Mouse (Mus musculus) C2C12 (cell line): ENCODE results near the gene Taf5l. TPM values are rescaled to one million over a fixed set of nuclear protein-coding genes. Genes with fewer than 3 reads are reported as not detected.

Source experiments
- H3K27me3 ChIP-seq: one replicate; pipeline ENCODE4 v1.6.1; 2011; ENCODE audit not compliant: control insufficient read depth, insufficient read depth, insufficient read length
- H3K36me3 ChIP-seq: one replicate; pipeline ENCODE4 v1.6.1; 2011; ENCODE audit not compliant: control insufficient read depth, insufficient read depth
- H3K4me3 ChIP-seq: one replicate; pipeline ENCODE4 v1.5.1; 2011; ENCODE audit warnings: mild to moderate bottlenecking, control low read depth; ENCODE audit not compliant: poor library complexity, insufficient read depth, severe bottlenecking
- H3K79me2 ChIP-seq: one replicate; pipeline ENCODE4 v1.6.1; 2011; ENCODE audit not compliant: control insufficient read depth, insufficient read depth
- H3K79me3 ChIP-seq: one replicate; pipeline ENCODE4 v1.6.1; 2011; ENCODE audit warnings: low read depth, control low read depth
- H3ac ChIP-seq: one replicate; pipeline ENCODE3; 2011; ENCODE audit warnings: low read depth; ENCODE audit not compliant: control insufficient read depth, insufficient read length
- CEBPB ChIP-seq: IDR thresholded peaks from one replicate; pipeline ENCODE4 v1.6.1; 2011; ENCODE audit warnings: low read depth, mild to moderate bottlenecking, control low read depth, moderate library complexity
- CTCF ChIP-seq: IDR thresholded peaks from one replicate; pipeline ENCODE4 v1.5.1; 2011; ENCODE audit not compliant: control insufficient read depth, insufficient read depth, insufficient read length
- FOSL1 ChIP-seq: IDR thresholded peaks from one replicate; pipeline ENCODE4 v1.8.0; 2011; ENCODE audit warnings: mild to moderate bottlenecking, low read length; ENCODE audit not compliant: poor library complexity, insufficient read depth, severe bottlenecking
- MAX ChIP-seq: IDR thresholded peaks from one replicate; pipeline ENCODE4 v1.6.1; 2011; ENCODE audit warnings: mild to moderate bottlenecking, control low read depth
- MYOD1 ChIP-seq: IDR thresholded peaks from one replicate; pipeline ENCODE4 v1.6.1; 2011; ENCODE audit warnings: low read depth; ENCODE audit not compliant: control insufficient read depth, insufficient read length
- MYOG ChIP-seq: IDR thresholded peaks from one replicate; pipeline ENCODE4 v1.6.1; 2011; ENCODE audit not compliant: control insufficient read depth, insufficient read length; ENCODE audit errors: extremely low read depth
- USF1 ChIP-seq: IDR thresholded peaks from one replicate; pipeline ENCODE4 v1.6.1; 2011; ENCODE audit warnings: low read depth, mild to moderate bottlenecking, control low read depth, moderate library complexity
- polyA plus RNA-seq: library from polyadenylated mRNA; unstranded; fragments of >200 nt; fragmentation: generic; extraction: Trizol; gene quantifications from one replicate; pipeline ENCODE4 v1.2.1, GENCODE M21; 2012; ENCODE audit warnings: missing spikeins

Gene Taf5l
- polyA plus RNA-seq, 1 experiment: 26.2 TPM

DNA sequence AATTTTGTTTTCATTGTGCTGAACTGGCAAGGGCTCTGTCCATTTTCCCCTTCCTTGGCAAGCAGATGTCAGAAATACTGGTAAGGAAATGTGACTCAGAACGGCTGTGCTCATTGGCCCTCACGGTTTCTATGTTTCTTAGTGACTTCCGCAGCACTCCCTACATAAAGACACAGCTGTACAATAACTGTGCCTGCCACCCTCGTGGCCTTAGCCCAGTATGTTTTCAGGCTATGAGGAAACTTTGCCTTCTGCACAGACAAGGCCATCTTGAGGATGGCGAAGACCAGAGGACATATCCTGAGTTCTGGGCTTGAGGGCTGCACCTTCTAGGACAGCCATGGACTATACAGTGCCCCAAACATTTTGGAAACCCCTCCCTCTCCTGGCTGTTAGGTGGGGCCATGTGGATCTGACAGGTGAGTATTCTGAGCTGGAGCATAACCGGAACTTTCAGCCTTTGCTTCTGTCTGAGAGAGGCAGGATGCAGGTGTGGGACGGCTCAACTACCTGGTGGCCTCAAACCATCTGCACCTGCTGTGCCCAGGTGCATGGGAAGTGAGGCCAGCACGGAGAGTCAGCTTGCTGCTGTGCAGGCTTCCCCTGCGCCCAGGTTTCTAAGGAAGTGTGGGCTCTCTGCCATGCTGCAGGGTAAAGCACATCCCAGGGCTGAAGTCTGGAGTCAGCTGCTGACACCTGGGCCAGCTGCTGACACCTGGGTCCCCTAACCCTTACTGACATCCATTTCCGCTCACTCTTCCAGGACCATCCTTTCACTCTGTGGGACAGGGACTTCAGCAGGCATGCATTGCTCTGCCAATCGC lies 35.8 kb upstream of the Taf5l start:
- H3K79me2 ChIP-seq: no peaks in the 10 kb centered on the region
- H3K4me3 ChIP-seq: no peak overlapping the region
- H3K79me3 ChIP-seq: no peaks in the 10 kb centered on the region
- TF ChIP-seq CEBPB (no peak), MYOD1 (no peak), FOSL1 (no peak), USF1 (no peak), CTCF (no peak), MYOG (no peak), MAX (no peak)
- no peak overlapping the region for H3ac ChIP-seq
- no peaks in the 10 kb centered on the region for H3K27me3 ChIP-seq
- no peaks in the 10 kb centered on the region for H3K36me3 ChIP-seq

DNA sequence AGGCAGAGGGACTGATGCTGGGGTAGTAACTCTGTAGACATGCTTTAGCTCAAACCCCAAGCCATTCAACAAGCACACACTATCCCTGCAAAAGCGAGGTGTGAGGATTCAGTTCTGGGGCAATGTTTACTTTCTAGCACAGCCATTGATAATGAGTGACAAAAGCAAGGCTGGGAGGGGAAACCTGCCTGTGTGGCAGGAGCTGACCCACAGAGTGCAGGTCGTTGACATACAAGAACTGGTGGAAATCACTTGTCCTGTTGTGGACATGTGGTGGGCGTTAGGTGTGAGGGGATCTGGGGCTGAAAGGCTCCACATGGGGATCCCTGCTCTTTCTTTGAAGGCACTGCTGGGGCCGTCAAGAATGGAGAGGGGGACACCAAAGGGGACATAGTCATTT lies 31.4 kb upstream of the Taf5l start:
- no peak overlapping the region for H3K4me3 ChIP-seq
- H3K36me3 ChIP-seq: peaks cover 10% of the 10 kb centered on the region
- H3ac ChIP-seq: no peak overlapping the region
- no peak for TF ChIP-seq FOSL1
- TF ChIP-seq CTCF: no peak
- no peak for TF ChIP-seq USF1
- no peak for TF ChIP-seq MYOD1
- TF ChIP-seq MAX: no peak
- no peak for TF ChIP-seq CEBPB
- TF ChIP-seq MYOG: no peak
- H3K27me3 ChIP-seq: no peaks in the 10 kb centered on the region
- no peaks in the 10 kb centered on the region for H3K79me2 ChIP-seq
- no peaks in the 10 kb centered on the region for H3K79me3 ChIP-seq

DNA sequence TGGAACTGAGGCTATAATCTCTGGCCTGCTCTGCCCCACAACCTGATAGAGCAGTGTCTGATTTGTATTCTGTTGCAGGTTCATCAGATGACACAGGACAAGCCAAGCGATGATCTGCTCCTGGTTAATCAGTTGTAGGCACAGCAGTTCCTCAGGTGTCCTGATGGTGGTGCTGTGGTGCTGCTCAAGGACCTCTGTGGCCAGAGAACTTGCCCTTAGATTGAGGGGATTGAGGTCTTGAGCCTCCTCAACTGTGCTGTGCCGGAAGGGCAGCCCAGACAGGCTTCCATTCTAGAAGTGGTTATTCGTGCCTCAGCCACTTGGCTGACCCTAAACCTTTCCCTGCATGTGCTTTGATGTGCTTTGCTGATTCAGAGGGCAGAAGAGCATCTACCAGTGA lies 30.9 kb upstream of the Taf5l start:
- Histone ChIP-seq H3K4me3 (no peak overlapping the region), H3K79me2 (no peaks in the 10 kb centered on the region), H3K27me3 (no peaks in the 10 kb centered on the region), H3K79me3 (no peaks in the 10 kb centered on the region), H3K36me3 (peaks cover 15% of the 10 kb centered on the region), H3ac (no peak overlapping the region)
- peak; percentile 91 for TF ChIP-seq CTCF
- TF ChIP-seq MYOD1: no peak

DNA sequence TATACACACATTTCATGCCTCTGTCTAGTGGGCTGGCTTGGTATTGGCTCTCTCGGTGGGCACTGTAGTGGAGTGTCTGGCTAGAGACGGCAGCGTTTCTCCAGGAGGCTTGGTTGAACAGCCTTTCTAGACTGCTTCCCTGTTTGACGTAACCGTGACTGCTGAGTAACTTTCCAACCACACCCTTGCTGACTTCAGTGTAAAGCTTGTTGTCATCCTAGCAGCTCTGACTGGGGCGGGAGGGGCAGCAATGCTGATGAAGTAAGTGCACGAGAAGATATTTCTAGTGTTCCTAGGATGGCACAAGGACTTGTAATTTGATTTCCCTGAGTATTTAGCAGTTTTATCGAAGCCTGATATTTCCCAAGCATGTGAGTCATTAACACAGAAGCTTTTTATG lies 24.7 kb upstream of the Taf5l start:
- Histone ChIP-seq H3K4me3 (no peak overlapping the region), H3K79me2 (no peaks in the 10 kb centered on the region), H3ac (no peak overlapping the region), H3K27me3 (no peaks in the 10 kb centered on the region), H3K79me3 (no peaks in the 10 kb centered on the region), H3K36me3 (peaks cover 58% of the 10 kb centered on the region)
- TF ChIP-seq MAX (no peak), CEBPB (no peak), MYOD1 (no peak), CTCF (no peak), USF1 (no peak), FOSL1 (no peak), MYOG (no peak)

DNA sequence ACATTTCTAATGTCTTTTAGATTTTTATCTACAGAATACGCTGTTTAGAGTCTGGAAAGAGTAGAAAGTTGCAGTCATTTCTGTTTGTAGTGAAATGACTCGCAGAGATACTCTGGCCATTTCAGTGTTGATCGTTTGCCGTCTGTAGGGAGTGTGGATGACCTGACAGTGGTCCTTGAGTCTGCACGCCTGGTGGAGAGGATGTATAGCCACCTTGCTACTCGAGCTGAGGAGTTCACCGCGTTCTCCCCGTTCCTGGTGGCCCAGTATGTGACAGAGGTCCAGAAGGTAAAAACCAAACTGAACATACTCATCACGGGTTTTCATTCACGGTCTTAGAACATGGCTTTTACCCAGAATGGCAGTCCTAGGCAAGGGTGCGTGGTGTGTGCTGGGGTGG lies 23.7 kb upstream of the Taf5l start:
- no peaks in the 10 kb centered on the region for H3K79me2 ChIP-seq
- TF ChIP-seq CEBPB: no peak
- TF ChIP-seq CTCF: no peak
- TF ChIP-seq MAX: no peak
- TF ChIP-seq MYOD1: no peak
- TF ChIP-seq USF1: no peak
- TF ChIP-seq MYOG: no peak
- no peak for TF ChIP-seq FOSL1
- no peak overlapping the region for H3ac ChIP-seq
- peaks cover 64% of the 10 kb centered on the region for H3K36me3 ChIP-seq
- no peaks in the 10 kb centered on the region for H3K79me3 ChIP-seq
- no peaks in the 10 kb centered on the region for H3K27me3 ChIP-seq
- no peak overlapping the region for H3K4me3 ChIP-seq

DNA sequence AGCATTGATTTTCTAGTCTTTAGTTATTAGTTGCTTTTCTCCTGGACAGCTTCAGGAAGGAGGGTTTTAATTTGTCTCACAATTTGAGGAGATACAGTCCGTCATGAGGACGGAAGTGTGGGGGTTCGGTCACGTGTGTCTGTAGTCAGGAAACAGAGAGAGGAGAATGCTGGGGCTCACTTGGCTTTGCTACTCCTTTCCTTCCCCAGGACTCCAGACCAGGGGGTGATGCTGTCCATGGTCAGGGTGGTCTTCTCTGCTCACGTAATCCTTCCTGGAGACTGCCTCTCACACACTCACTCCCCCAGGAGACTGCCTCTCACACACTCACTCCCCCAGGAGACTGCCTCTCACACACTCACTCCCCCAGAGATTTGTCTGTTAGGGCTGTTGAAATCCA lies 23.2 kb upstream of the Taf5l start:
- Histone ChIP-seq H3K27me3 (no peaks in the 10 kb centered on the region), H3K79me2 (no peaks in the 10 kb centered on the region), H3K4me3 (no peak overlapping the region), H3K79me3 (no peaks in the 10 kb centered on the region), H3ac (no peak overlapping the region), H3K36me3 (peaks cover 69% of the 10 kb centered on the region)
- no peak for TF ChIP-seq USF1
- TF ChIP-seq MYOG: no peak
- TF ChIP-seq MYOD1: no peak
- TF ChIP-seq FOSL1: no peak
- no peak for TF ChIP-seq MAX
- no peak for TF ChIP-seq CTCF
- TF ChIP-seq CEBPB: no peak
